Mouse (Mus musculus) heart, postnatal 0 days (tissue): ENCODE results near the gene Cyb5r1.

ENCODE experiments used
- CTCF ChIP-seq: IDR thresholded peaks from 2 replicates; pipeline ENCODE4 v1.5.1; 2016; ENCODE audit warnings: antibody characterized with exemption, control low read depth, low read depth
- EP300 ChIP-seq: IDR thresholded peaks from 2 replicates; pipeline ENCODE4 v1.6.1; 2016; ENCODE audit warnings: antibody characterized with exemption, low read depth

DNA sequence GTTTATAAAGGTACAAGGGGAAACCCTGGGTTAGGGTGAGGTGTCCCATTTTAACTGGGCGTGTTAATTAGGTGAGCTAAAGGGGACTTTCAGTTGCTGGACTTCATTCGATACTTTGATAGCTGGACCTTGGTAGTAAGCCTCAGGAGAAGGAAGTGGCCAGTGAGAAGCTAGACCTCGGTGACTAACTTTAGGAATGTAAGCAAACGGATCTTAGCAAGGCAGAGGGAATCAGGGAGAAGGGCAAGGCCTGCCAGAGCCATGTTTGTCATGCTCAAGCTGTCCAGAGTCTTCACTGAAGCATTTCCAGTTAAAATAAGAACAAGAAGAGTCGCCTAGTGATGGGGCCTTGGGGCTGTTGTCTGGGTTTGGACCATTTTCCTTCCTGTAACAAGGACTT lies 39.9 kb upstream of the Cyb5r1 start:
- TF ChIP-seq CTCF (no peak), EP300 (no peak)
